Mouse (Mus musculus): ENCODE measurements around the gene Arhgef40. TPM values are rescaled to one million over a fixed set of nuclear protein-coding genes. Genes with fewer than 3 reads are reported as not detected.

Gene Arhgef40
- total RNA-seq, 4 experiments from 2014 or later = 5.7 to 9.4 (median 6.2) TPM

Other genes starting within 250 kb of the Arhgef40 start
- not detected for gene Ang4, start 211.1 kb upstream of the Arhgef40 start, total RNA-seq (2022)
- not detected for gene AY358078, start 184.7 kb upstream of the Arhgef40 start, total RNA-seq (2022)
- gene Ear6, start 131.0 kb upstream of the Arhgef40 start, total RNA-seq (2022) = not detected
- gene Mettl17, start 99.9 kb upstream of the Arhgef40 start, total RNA-seq (2022) = 10 to 100 TPM in 3 of 4 experiments, 1 to 10 TPM in 1; 8.6 to 14.7 (median 12.3) TPM
- under 1 TPM; 0.11 to 0.48 (median 0.33) TPM for gene Slc39a2, start 91.8 kb upstream of the Arhgef40 start, total RNA-seq (2022)
- gene Ndrg2, start 70.6 kb upstream of the Arhgef40 start, total RNA-seq (2022) = 1,000 to 10,000 TPM; 1,880 to 2,007 (median 1,939) TPM
- gene Tppp2, start 66.3 kb upstream of the Arhgef40 start, total RNA-seq (2022) = 1 to 10 TPM in 3 of 4 experiments, under 1 TPM in 1; 0.92 to 1.7 (median 1.7) TPM
- gene Rnase13, start 61.9 kb upstream of the Arhgef40 start, total RNA-seq (2022) = not detected
- gene Tmem253, start 30.9 kb downstream of the Arhgef40 start, total RNA-seq (2022) = 1 to 10 TPM in 3 of 4 experiments, under 1 TPM in 1; 0.60 to 1.4 (median 1.2) TPM
- gene Zfp219, start 36.0 kb downstream of the Arhgef40 start, total RNA-seq (2022) = 10 to 100 TPM in 3 of 4 experiments, 1 to 10 TPM in 1; 9.9 to 14.0 (median 13.0) TPM
- gene Olfr221, start 57.7 kb downstream of the Arhgef40 start, total RNA-seq (2022) = not detected
- 10 to 100 TPM; 62.4 to 80.4 (median 71.9) TPM for gene Hnrnpc, start 119.3 kb downstream of the Arhgef40 start, total RNA-seq (2022)
- not detected for gene Rpgrip1, start 126.0 kb downstream of the Arhgef40 start, total RNA-seq (2022)
- 10 to 100 TPM; 10.4 to 14.4 (median 12.3) TPM for gene Supt16, start 212.7 kb downstream of the Arhgef40 start, total RNA-seq (2022)